Mouse (Mus musculus) CH12.LX (cell line): ENCODE measurements around the gene Ifnl3. TPM values are rescaled to one million over a fixed set of nuclear protein-coding genes. Genes with fewer than 3 reads are reported as not detected.
"Not testable (repeated sequence)": the region's sequence is repeated elsewhere in the genome, so short reads cannot be mapped to it uniquely, and the experiment has no call there.

ENCODE experiments used
- DNase-seq: peaks from one replicate; pipeline ENCODE4 v3.0.0-alpha.2; 2013; ENCODE audit errors: extremely low read depth
- H3K27ac ChIP-seq: 2 replicates; pipeline ENCODE4 v1.5.1; 2012; ENCODE audit warnings: low read depth, mild to moderate bottlenecking, control low read depth, moderate library complexity; ENCODE audit not compliant: insufficient read depth
- H3K27me3 ChIP-seq: replicated peaks from 2 replicates; pipeline ENCODE3; 2012; ENCODE audit warnings: inconsistent platforms
- H3K36me3 ChIP-seq, 2 experiments: replicated peaks in 1 of 2; 2 replicates each; pipeline versions ENCODE3 to v1.6.1; 2012; ENCODE audit warnings: inconsistent platforms in 1 of 2, low read length in 1 of 2, mild to moderate bottlenecking in 1 of 2, mixed read lengths in 1 of 2, moderate library complexity in 1 of 2; ENCODE audit not compliant: control insufficient read depth in 1 of 2, insufficient read depth in 1 of 2
- H3K4me1 ChIP-seq, 2 experiments: 2 replicates each; pipeline ENCODE4 v1.6.1; 2012; ENCODE audit warnings: inconsistent platforms in 1 of 2, moderate library complexity in 1 of 2; ENCODE audit not compliant: insufficient read depth in 2 of 2, control insufficient read depth in 1 of 2
- H3K4me2 ChIP-seq: 2 replicates; pipeline ENCODE4 v1.6.1; 2012; ENCODE audit warnings: low read depth, mild to moderate bottlenecking, control low read depth; ENCODE audit not compliant: poor library complexity, insufficient read depth, severe bottlenecking
- H3K4me3 ChIP-seq, 3 experiments: fragments of 150-350 bp in 1 of 3; sonication (generic) in 1 of 3; replicated peaks in 1 of 3; 2 replicates each; pipeline versions ENCODE3 to v1.5.1; 2011 to 2012; ENCODE audit warnings: low read depth in 2 of 3, low read length in 2 of 3, mild to moderate bottlenecking in 2 of 3, moderate library complexity in 2 of 3, control low read depth in 1 of 3, improper control_type of control experiment in 1 of 3, inconsistent platforms in 1 of 3, mixed read lengths in 1 of 3; ENCODE audit not compliant: poor library complexity in 1 of 3
- H3K79me2 ChIP-seq: replicated peaks from 2 replicates; pipeline ENCODE4 v1.6.1; 2012; ENCODE audit warnings: mild to moderate bottlenecking, moderate library complexity; ENCODE audit not compliant: control insufficient read depth, poor library complexity, insufficient read depth, severe bottlenecking; ENCODE audit errors: extremely low read depth
- H3K9ac ChIP-seq: 2 replicates; pipeline ENCODE4 v1.6.1; 2012; ENCODE audit warnings: low read depth, mild to moderate bottlenecking, control low read depth, moderate library complexity; ENCODE audit not compliant: insufficient read depth
- H3K9me3 ChIP-seq: replicated peaks from 2 replicates; pipeline ENCODE3; 2012; ENCODE audit warnings: low read length, inconsistent platforms, mixed read lengths
- BHLHE40 ChIP-seq: IDR thresholded peaks from 2 replicates; pipeline ENCODE4 v1.6.1; 2011; ENCODE audit warnings: mild to moderate bottlenecking, low read depth, low read length, improper control_type of control experiment
- CHD2 ChIP-seq: IDR thresholded peaks from 2 replicates; pipeline ENCODE4 v1.6.1; 2011; ENCODE audit warnings: low read length, improper control_type of control experiment
- ETS1 ChIP-seq: conservative IDR thresholded peaks from 2 replicates; pipeline ENCODE4 v1.6.1; 2012; ENCODE audit warnings: low read depth, mild to moderate bottlenecking, inconsistent platforms, low read length, improper control_type of control experiment, moderate library complexity
- GABPA ChIP-seq: IDR thresholded peaks from 2 replicates; pipeline ENCODE4 v1.6.1; 2012; ENCODE audit warnings: low read depth, low read length, improper control_type of control experiment, inconsistent platforms; ENCODE audit not compliant: insufficient replicate concordance
- MAX ChIP-seq: IDR thresholded peaks from 2 replicates; pipeline ENCODE4 v1.6.1; 2011; ENCODE audit warnings: low read length, improper control_type of control experiment
- MXI1 ChIP-seq: IDR thresholded peaks from 2 replicates; pipeline ENCODE4 v1.6.1; 2011; ENCODE audit warnings: mild to moderate bottlenecking, low read depth, low read length, improper control_type of control experiment
- NRF1 ChIP-seq: IDR thresholded peaks from 2 replicates; pipeline ENCODE4 v1.6.1; 2014; ENCODE audit warnings: low read depth, mild to moderate bottlenecking, inconsistent platforms, low read length, improper control_type of control experiment, moderate library complexity
- SIN3A ChIP-seq: IDR thresholded peaks from 2 replicates; pipeline ENCODE4 v1.6.1; 2012; ENCODE audit warnings: low read length, improper control_type of control experiment, inconsistent platforms
- USF1 ChIP-seq: IDR thresholded peaks from 2 replicates; pipeline ENCODE4 v1.6.1; 2014; ENCODE audit warnings: low read depth, mild to moderate bottlenecking, inconsistent platforms, low read length, improper control_type of control experiment
- dilution Hi-C: fragments of 300-500 bp; cut with MboI; formaldehyde crosslinking; loops from 2 replicates; pipeline ENCODE4 v1.14.3; 2020; ENCODE audit warnings: low sequenced_read_pairs; ENCODE audit not compliant: extremely low pct_unique_long_range_greater_than_20kb, extremely low pct_ligation_motif_present
- in situ Hi-C: fragments of 300-500 bp; cut with MboI; formaldehyde crosslinking; loops from 3 replicates; pipeline ENCODE4 v1.14.3; 2019; ENCODE audit warnings: low sequenced_read_pairs, low pct_ligation_motif_present, low pct_unique_long_range_greater_than_20kb, mixed read lengths
- polyA plus RNA-seq: library from polyadenylated mRNA; unstranded; fragments of >175 nt; gene quantifications from 2 replicates; pipeline ENCODE4 v1.2.1, GENCODE M21; 2012; ENCODE audit warnings: low read depth; ENCODE audit not compliant: insufficient read length
- total RNA-seq, 2 experiments: library from RNA; depleted of rRNA; stranded (reverse); fragments of 300-350 nt in 1 of 2; fragments of >200 nt in 1 of 2; gene quantifications; 2 replicates each; pipeline ENCODE4 v1.2.3; 2012 to 2014

Ifnl3 gene
- total and polyA plus RNA-seq, 3 experiments, result not detected

GRCm38 (mm10) chr7:28495426-28495825, 27.2 kb upstream of the Ifnl3 start:
- Histone ChIP-seq H3K4me3 (no peak overlapping the region), H3K4me1 (peaks cover 3 to 4% of the 10 kb centered on the region in 2 experiments; a peak in 2 of 4 replicates), H3K79me2 (no peaks in the 10 kb centered on the region), H3K36me3 (no peaks in the 10 kb centered on the region), H3K27ac (no peak overlapping the region), H3K9ac (no peak overlapping the region), H3K9me3 (peaks cover 3% of the 10 kb centered on the region), H3K27me3 (peaks cover 23% of the 10 kb centered on the region), H3K4me2 (no peak overlapping the region)
- TF ChIP-seq CHD2, result no peak
- no peak for TF ChIP-seq MAX
- no peak for TF ChIP-seq NRF1
- TF ChIP-seq MXI1, result no peak
- TF ChIP-seq ETS1, result no peak
- TF ChIP-seq USF1, result no peak
- TF ChIP-seq BHLHE40, result no peak
- no peak for TF ChIP-seq GABPA
- dilution Hi-C loops, result no loop called here
- DNase-seq, result no peak
- in situ Hi-C loops, result loop anchor here (5.0 kb wide), 1 partner anchor 37 kb away; no protein-coding TSS in a partner anchor

GRCm38 (mm10) chr7:28505585-28505984, 17.1 kb upstream of the Ifnl3 start:
- in situ Hi-C loops, result no loop called here
- Histone ChIP-seq H3K27ac (no peak overlapping the region), H3K4me2 (no peak overlapping the region), H3K9ac (no peak overlapping the region), H3K79me2 (no peaks in the 10 kb centered on the region), H3K9me3 (peaks cover 10% of the 10 kb centered on the region), H3K4me3 (no peak overlapping the region), H3K36me3 (no peaks in the 10 kb centered on the region), H3K4me1 (peaks cover 0 to under 1% of the 10 kb centered on the region in 2 experiments; a peak in 1 of 4 replicates), H3K27me3 (peaks cover 54% of the 10 kb centered on the region)
- TF ChIP-seq SIN3A, result peak; percentile 75
- no peak for TF ChIP-seq MXI1
- dilution Hi-C loops, result no loop called here
- no peak for DNase-seq

GRCm38 (mm10) chr7:28509121-28509520, 13.5 kb upstream of the Ifnl3 start:
- H3K9ac ChIP-seq, H3K79me2 ChIP-seq, H3K4me1 ChIP-seq, H3K4me3 ChIP-seq, DNase-seq, H3K36me3 ChIP-seq, H3K4me2 ChIP-seq, H3K27ac ChIP-seq, H3K9me3 ChIP-seq, dilution Hi-C loops, in situ Hi-C loops: not testable (repeated sequence)
- H3K27me3 ChIP-seq, result peaks cover 57% of the 10 kb centered on the region

GRCm38 (mm10) chr7:28510405-28510974, 12.1 kb upstream of the Ifnl3 start, which contains the start of gene Ifnl2:
Ifnl2 (minus strand) TSS chr7:28510455.
- H3K9ac ChIP-seq, in situ Hi-C loops: not testable (repeated sequence)

More at GRCm38 (mm10) chr7:28510405-28510974, 12.1 kb upstream of the Ifnl3 start, which contains the start of gene Ifnl2:
- DNase-seq, dilution Hi-C loops, H3K4me3 ChIP-seq, H3K36me3 ChIP-seq, H3K4me1 ChIP-seq, H3K79me2 ChIP-seq, H3K27ac ChIP-seq, H3K9me3 ChIP-seq: not testable (repeated sequence)
- Histone ChIP-seq H3K27me3 (peaks cover 52% of the 10 kb centered on the region), H3K4me2 (peak within 1 kb of the TSS; percentile 13; the same call in 1 of the 2 replicates)
